Mouse (Mus musculus) left cerebral cortex, adult 2 months (tissue): ENCODE data around the gene Arl15. TPM values are rescaled to one million over a fixed set of nuclear protein-coding genes. Genes with fewer than 3 reads are reported as not detected.
A peak's percentile ranks its signal among the peaks of the same experiment; 100 is the strongest.

Source experiments
- DNase-seq, 2 experiments: peaks; one replicate each; pipeline ENCODE4 v3.0.0; 2021 to 2022; ENCODE audit warnings: low spot score in 2 of 2, mixed read lengths in 1 of 2; ENCODE audit errors: extremely low spot score in 1 of 2
- H3K27ac ChIP-seq: fragments of 200-600 bp; 2 replicates; pipeline ENCODE4 v1.8.1; 2022
- H3K4me3 ChIP-seq: fragments of 200-600 bp; 2 replicates; pipeline ENCODE4 v1.8.1; 2022
- CTCF ChIP-seq: fragments of 200-600 bp; IDR thresholded peaks from 2 replicates; pipeline ENCODE4 v1.8.1; 2022; ENCODE audit warnings: antibody characterized with exemption, mild to moderate bottlenecking, moderate library complexity
- intact Hi-C: fragments of 180-260 bp; cut with DNase I; formaldehyde crosslinking; loops from one replicate; pipeline ENCODE4 v1.15.1; 2025
- total RNA-seq, 2 experiments: library from RNA; stranded (reverse); gene quantifications; 2 replicates each; pipeline ENCODE4 v1.2.3; 2021

The Arl15 gene
- total RNA-seq, 2 experiments from 2014 or later: 34.2 to 35.5 TPM

- intact Hi-C loops: loop anchor here (1.0 to 10.0 kb wide), 2 partner anchors 54 to 439 kb away; no protein-coding TSS in a partner anchor
- Histone ChIP-seq H3K4me3 (no peak overlapping the region), H3K27ac (no peak overlapping the region)
- peak; percentile 10 to 37 for DNase-seq
- TF ChIP-seq CTCF: no peak
These were observed 291.1 kb downstream of the Arl15 start for GRCm38 (mm10) chr13:114085442-114085841.

DNA sequence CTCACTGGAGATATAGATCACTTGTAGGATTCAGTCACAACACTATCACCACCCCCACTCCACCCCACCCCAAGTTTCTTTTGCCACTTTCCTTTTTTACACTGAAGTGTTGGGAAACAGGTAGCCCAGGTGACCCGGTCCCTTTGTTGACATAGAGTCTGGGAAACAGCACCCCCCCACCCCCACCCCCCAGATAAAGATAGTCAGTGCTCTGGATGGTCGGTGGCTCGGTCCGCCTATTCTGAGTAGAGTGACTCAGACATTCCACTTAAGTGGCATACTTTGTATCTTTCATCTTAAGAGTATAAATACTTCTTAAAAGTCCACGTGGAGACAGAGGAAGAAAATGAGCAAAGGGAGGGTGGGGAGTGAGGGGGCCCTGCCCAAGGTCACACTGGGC is 292.0 kb downstream of the Arl15 start:
- TF ChIP-seq CTCF: no peak
- intact Hi-C loops: loop anchor here (10.0 kb wide), 1 partner anchor 438 kb away; no protein-coding TSS in a partner anchor
- Histone ChIP-seq H3K27ac (no peak overlapping the region), H3K4me3 (no peak overlapping the region)
- no peak for DNase-seq

DNA sequence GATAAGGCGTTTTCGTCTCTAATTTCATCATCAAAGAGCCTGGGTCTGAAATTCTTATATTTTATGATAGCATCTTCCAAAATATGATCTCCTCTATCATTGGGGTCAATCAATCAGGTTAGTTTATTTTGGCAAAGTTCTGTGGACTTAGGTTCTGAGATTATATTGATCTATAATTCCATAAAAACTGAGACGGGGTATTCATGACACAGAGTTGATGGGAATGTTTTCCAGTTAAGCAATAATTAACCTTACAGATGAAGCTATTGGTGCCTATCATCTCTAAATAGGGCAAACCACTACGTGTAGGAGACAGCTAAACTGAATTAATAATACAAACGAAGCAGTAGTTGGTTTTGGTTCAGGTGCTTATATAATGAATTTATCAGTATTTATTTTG is 292.5 kb downstream of the Arl15 start:
- no peak for TF ChIP-seq CTCF
- intact Hi-C loops: loop anchor here (10.0 kb wide), 1 partner anchor 438 kb away; no protein-coding TSS in a partner anchor
- no peak for DNase-seq
- Histone ChIP-seq H3K27ac (no peak overlapping the region), H3K4me3 (no peak overlapping the region)

- no peak overlapping the region for H3K27ac ChIP-seq
- intact Hi-C loops: loop anchor here (10.0 kb wide), 1 partner anchor 437 kb away; no protein-coding TSS in a partner anchor
- DNase-seq: no peak
- H3K4me3 ChIP-seq: no peak overlapping the region
- no peak for TF ChIP-seq CTCF
These were observed 293.6 kb downstream of the Arl15 start for GRCm38 (mm10) chr13:114087696-114088465.

- TF ChIP-seq CTCF: no peak
- intact Hi-C loops: no loop called here
- no peak for DNase-seq
- Histone ChIP-seq H3K27ac (no peak overlapping the region), H3K4me3 (no peak overlapping the region)
These were observed 296.5 kb downstream of the Arl15 start for GRCm38 (mm10) chr13:114090786-114091185.

GRCm38 (mm10) chr13:114091231-114091630 is 296.9 kb downstream of the Arl15 start:
- intact Hi-C loops: no loop called here
- no peak overlapping the region for H3K4me3 ChIP-seq
- DNase-seq: no peak

GRCm38 (mm10) chr13:114094151-114094875 is 300.0 kb downstream of the Arl15 start:
- no peak for TF ChIP-seq CTCF
- Histone ChIP-seq H3K4me3 (no peak overlapping the region), H3K27ac (no peak overlapping the region)
- no peak for DNase-seq
- intact Hi-C loops: no loop called here

More at GRCm38 (mm10) chr13:114091231-114091630, 296.9 kb downstream of the Arl15 start:
- TF ChIP-seq CTCF: no peak
- H3K27ac ChIP-seq: no peak overlapping the region

- no peak for DNase-seq
- TF ChIP-seq CTCF: no peak
- no peak overlapping the region for H3K27ac ChIP-seq
- intact Hi-C loops: no loop called here
- no peak overlapping the region for H3K4me3 ChIP-seq
These were observed 301.1 kb downstream of the Arl15 start for GRCm38 (mm10) chr13:114095440-114095839.

GRCm38 (mm10) chr13:114096386-114096785 is 302.1 kb downstream of the Arl15 start:
- no peak for TF ChIP-seq CTCF
- Histone ChIP-seq H3K27ac (no peak overlapping the region), H3K4me3 (no peak overlapping the region)
- intact Hi-C loops: no loop called here
- DNase-seq: no peak

DNA sequence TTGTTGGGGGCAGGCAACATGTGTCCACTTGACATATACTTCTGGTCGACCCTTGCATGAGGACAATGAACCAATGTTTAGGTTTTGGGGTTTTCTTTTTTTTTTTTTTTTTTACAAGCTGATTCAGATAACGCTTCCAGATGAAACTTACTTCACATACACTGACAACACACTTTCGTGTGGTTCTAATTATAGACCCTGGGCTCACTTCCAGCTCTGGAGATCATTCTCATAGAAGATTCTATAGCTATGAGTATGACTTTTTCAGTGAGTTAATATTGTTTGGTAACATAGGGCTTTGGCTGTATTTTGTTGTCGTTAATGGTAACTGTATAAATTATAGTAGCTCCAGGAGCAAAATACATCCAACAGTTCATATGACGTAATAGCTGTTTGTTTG is 306.9 kb downstream of the Arl15 start:
- no peak for DNase-seq
- intact Hi-C loops: no loop called here
- no peak for TF ChIP-seq CTCF

GRCm38 (mm10) chr13:114106083-114106482 is 311.8 kb downstream of the Arl15 start:
- peak overlapping the region; percentile 73 for H3K27ac ChIP-seq
- intact Hi-C loops: loop anchor here (2.0 kb wide), 1 partner anchor 33 kb away; no protein-coding TSS in a partner anchor
- no peak for DNase-seq
- peak overlapping the region; percentile 11; the same call in 1 of the 2 replicates for H3K4me3 ChIP-seq
- TF ChIP-seq CTCF: no peak

More for the DNA sequence above, 306.9 kb downstream of the Arl15 start:
- Histone ChIP-seq H3K27ac (no peak overlapping the region), H3K4me3 (no peak overlapping the region)

DNA sequence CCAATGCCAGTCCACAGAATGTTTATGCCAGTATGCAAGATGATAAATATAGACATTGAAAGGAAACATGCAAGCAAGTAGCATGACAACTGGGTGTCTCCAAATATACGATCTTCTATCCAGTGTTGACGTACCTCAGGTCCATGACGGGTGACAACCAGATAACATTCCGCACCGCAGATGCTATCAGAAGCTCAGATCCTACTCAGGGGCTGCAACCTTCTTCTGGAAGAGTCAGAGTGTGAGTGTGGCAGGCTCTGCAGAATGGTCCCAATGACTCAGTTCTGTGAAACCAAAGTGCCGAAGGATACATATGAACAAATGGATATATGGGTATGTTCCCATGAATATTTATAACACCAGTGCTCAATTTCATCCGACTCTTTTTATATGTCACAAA is 313.2 kb downstream of the Arl15 start:
- no peak for DNase-seq
- Histone ChIP-seq H3K4me3 (no peak overlapping the region), H3K27ac (peak overlapping the region; percentile 73)
- TF ChIP-seq CTCF: no peak
- intact Hi-C loops: loop anchor here (2.0 kb wide), 1 partner anchor 31 kb away; no protein-coding TSS in a partner anchor
